Mouse (Mus musculus): ENCODE data around the gene Setd6.

Gene Setd6

GRCm38 (mm10) chr8:95711029-95711428 lies 4.7 kb upstream of the Setd6 start:
- 71% methylated on average over 3 of the region's 3 CpGs for WGBS

GRCm38 (mm10) chr8:95712395-95712794 lies 3.3 kb upstream of the Setd6 start:
- 71% methylated on average over 9 of the region's 9 CpGs for WGBS

- WGBS, result 68% methylated on average over 19 of the region's 19 CpGs
These were observed 2.3 kb upstream of the Setd6 start for GRCm38 (mm10) chr8:95713100-95714010.

GRCm38 (mm10) chr8:95714367-95714766 lies 1.3 kb upstream of the Setd6 start:
- WGBS, result 42% methylated on average over 4 of the region's 4 CpGs

- WGBS, result 53% methylated on average over 6 of the region's 6 CpGs
These were observed 756 bp upstream of the Setd6 start for GRCm38 (mm10) chr8:95714837-95715413.

GRCm38 (mm10) chr8:95716546-95717335 lies 1.1 kb downstream of the Setd6 start:
- WGBS, result 17% methylated on average over 21 of the region's 21 CpGs

GRCm38 (mm10) chr8:95727625-95728024 lies 11.9 kb downstream of the Setd6 start:
- WGBS, result 83% methylated on average over 4 of the region's 4 CpGs

GRCm38 (mm10) chr8:95738596-95738995 lies 22.9 kb downstream of the Setd6 start:
- 52% methylated on average over 7 of the region's 7 CpGs for WGBS

GRCm38 (mm10) chr8:95741732-95742131 lies 26.1 kb downstream of the Setd6 start:
- 74% methylated on average over 7 of the region's 7 CpGs for WGBS

- 76% methylated on average over 4 of the region's 4 CpGs for WGBS
These were observed 32.3 kb downstream of the Setd6 start for GRCm38 (mm10) chr8:95748028-95748427.

GRCm38 (mm10) chr8:95751924-95752323 lies 36.2 kb downstream of the Setd6 start:
- 95% methylated on average over 1 of the region's 1 CpGs for WGBS

- WGBS, result 94% methylated on average over 6 of the region's 6 CpGs
These were observed 44.6 kb downstream of the Setd6 start for GRCm38 (mm10) chr8:95760323-95760722.

- 85% methylated on average over 1 of the region's 1 CpGs for WGBS
These were observed 48.5 kb downstream of the Setd6 start for GRCm38 (mm10) chr8:95764133-95764532.

Data from cerebral cortex, adult 2 months (tissue).